Mouse (Mus musculus) limb, embryonic 15.5 days (tissue): Measurements from ENCODE around the gene Arhgap33. TPM values are rescaled to one million over a fixed set of nuclear protein-coding genes. Genes with fewer than 3 reads are reported as not detected.

Source experiments
- ATAC-seq: fragments of 200-750 bp; cut with Nextera tagmentation; 2 replicates; pipeline ENCODE4 v1.8.0; 2017; ENCODE audit warnings: low read depth, moderate TSS enrichment; ENCODE audit not compliant: insufficient number of reproducible peaks, low FRiP score, low TSS enrichment
- H3K27ac ChIP-seq: fragments of 300-500 bp; sonication (generic); 2 replicates; pipeline ENCODE4 v1.5.1; 2015; ENCODE audit warnings: moderate library complexity, mild to moderate bottlenecking, inconsistent platforms
- H3K27me3 ChIP-seq: fragments of 300-500 bp; sonication (generic); 2 replicates; pipeline ENCODE4 v1.6.1; 2015; ENCODE audit warnings: inconsistent platforms
- H3K36me3 ChIP-seq: fragments of 300-500 bp; sonication (generic); 2 replicates; pipeline ENCODE4 v1.6.1; 2015; ENCODE audit warnings: inconsistent platforms
- H3K4me1 ChIP-seq: fragments of 300-500 bp; sonication (generic); 2 replicates; pipeline ENCODE4 v1.6.1; 2015; ENCODE audit warnings: inconsistent platforms
- H3K4me2 ChIP-seq: fragments of 300-500 bp; sonication (generic); 2 replicates; pipeline ENCODE4 v1.6.1; 2015; ENCODE audit warnings: mild to moderate bottlenecking, inconsistent platforms
- H3K4me3 ChIP-seq: fragments of 300-500 bp; sonication (generic); 2 replicates; pipeline ENCODE4 v1.5.1; 2015; ENCODE audit warnings: mild to moderate bottlenecking, inconsistent platforms
- H3K9ac ChIP-seq: fragments of 300-500 bp; sonication (generic); 2 replicates; pipeline ENCODE4 v1.6.1; 2015; ENCODE audit warnings: inconsistent platforms
- H3K9me3 ChIP-seq: fragments of 300-500 bp; sonication (generic); 2 replicates; pipeline ENCODE4 v1.6.1; 2016; ENCODE audit warnings: inconsistent platforms
- WGBS: fragments of 180-500 bp; shearing (Covaris S2); methylation state at CpG from one replicate; pipeline ENCODE4 v1.1.7; 2015; 5-methylcytosine and 5-hydroxymethylcytosine counted together
- polyA plus RNA-seq: library from polyadenylated mRNA; unstranded; fragments of >200 nt; fragmentation: Nextera tagmentation; extraction: Ambion mirVana; gene quantifications from 2 replicates; pipeline ENCODE4 v1.2.1, GENCODE M21; 2015

The Arhgap33 gene
- polyA plus RNA-seq, 1 experiment from 2014 or later = 8.0 TPM

GRCm38 (mm10) chr7:30562526-30563116, 27.8 kb upstream of the Arhgap33 start:
- peaks cover 30% of the 10 kb centered on the region for H3K36me3 ChIP-seq
- peak overlapping the region; percentile 86 for H3K27ac ChIP-seq
- H3K4me2 ChIP-seq = peak overlapping the region; percentile 62
- H3K4me1 ChIP-seq = peaks cover 22% of the 10 kb centered on the region
- no peak for ATAC-seq
- peak overlapping the region; percentile 68 for H3K4me3 ChIP-seq
- 1% methylated on average over 27 of the region's 27 CpGs for WGBS
- no peaks in the 10 kb centered on the region for H3K9me3 ChIP-seq
- H3K9ac ChIP-seq = peak overlapping the region; percentile 54
- no peaks in the 10 kb centered on the region for H3K27me3 ChIP-seq

- 65% methylated on average over 2 of the region's 2 CpGs for WGBS
Observed at GRCm38 (mm10) chr7:30560296-30560695, 25.4 kb upstream of the Arhgap33 start.

GRCm38 (mm10) chr7:30559443-30559954, 24.6 kb upstream of the Arhgap33 start, which contains the start of gene Lin37:
Gene Lin37, minus strand, starts transcription at chr7:30559838.
- Histone ChIP-seq H3K27me3 (no peaks in the 10 kb centered on the region), H3K4me1 (peaks cover 23% of the 10 kb centered on the region), H3K9ac (peak within 1 kb of the TSS; percentile 63), H3K9me3 (no peaks in the 10 kb centered on the region), H3K4me2 (peak within 1 kb of the TSS; percentile 91), H3K36me3 (peaks cover 30% of the 10 kb centered on the region), H3K4me3 (peak within 1 kb of the TSS; percentile 66), H3K27ac (peak within 1 kb of the TSS; percentile 60)
- peak; percentile 85 for ATAC-seq
- WGBS = under 1% methylated on average over 20 of the region's 20 CpGs

More at GRCm38 (mm10) chr7:30560296-30560695, 25.4 kb upstream of the Arhgap33 start:
- Histone ChIP-seq H3K9me3 (no peaks in the 10 kb centered on the region), H3K9ac (no peak overlapping the region), H3K4me1 (peaks cover 23% of the 10 kb centered on the region), H3K27me3 (no peaks in the 10 kb centered on the region), H3K27ac (no peak overlapping the region), H3K36me3 (peaks cover 30% of the 10 kb centered on the region), H3K4me3 (peak overlapping the region; percentile 66; the same call in 1 of the 2 replicates), H3K4me2 (peak overlapping the region; percentile 91; the same call in 1 of the 2 replicates)
- no peak for ATAC-seq

GRCm38 (mm10) chr7:30558656-30559442, 24.0 kb upstream of the Arhgap33 start:
- no peaks in the 10 kb centered on the region for H3K9me3 ChIP-seq
- peak overlapping the region; percentile 66 for H3K4me3 ChIP-seq
- H3K9ac ChIP-seq = peak overlapping the region; percentile 63
- no peaks in the 10 kb centered on the region for H3K27me3 ChIP-seq
- peak overlapping the region; percentile 60 for H3K27ac ChIP-seq
- H3K4me2 ChIP-seq = peak overlapping the region; percentile 91
- H3K4me1 ChIP-seq = peaks cover 21% of the 10 kb centered on the region
- 16% methylated on average over 12 of the region's 12 CpGs for WGBS
- no peak for ATAC-seq
- peaks cover 35% of the 10 kb centered on the region for H3K36me3 ChIP-seq

GRCm38 (mm10) chr7:30557901-30558514, 23.1 kb upstream of the Arhgap33 start:
- no peak overlapping the region for H3K27ac ChIP-seq
- no peak for ATAC-seq
- WGBS = 92% methylated on average over 13 of the region's 13 CpGs
- H3K9ac ChIP-seq = peak overlapping the region; percentile 63
- peaks cover 35% of the 10 kb centered on the region for H3K36me3 ChIP-seq
- H3K4me3 ChIP-seq = peak overlapping the region; percentile 66
- peaks cover 28% of the 10 kb centered on the region for H3K4me1 ChIP-seq
- H3K9me3 ChIP-seq = no peaks in the 10 kb centered on the region
- peak overlapping the region; percentile 91; the same call in 1 of the 2 replicates for H3K4me2 ChIP-seq
- H3K27me3 ChIP-seq = no peaks in the 10 kb centered on the region

GRCm38 (mm10) chr7:30556894-30557536, 22.2 kb upstream of the Arhgap33 start:
- no peak overlapping the region for H3K9ac ChIP-seq
- H3K4me2 ChIP-seq = no peak overlapping the region
- no peaks in the 10 kb centered on the region for H3K27me3 ChIP-seq
- no peak overlapping the region for H3K4me3 ChIP-seq
- no peak overlapping the region for H3K27ac ChIP-seq
- peaks cover 35% of the 10 kb centered on the region for H3K36me3 ChIP-seq
- 92% methylated on average over 18 of the region's 18 CpGs for WGBS
- H3K9me3 ChIP-seq = no peaks in the 10 kb centered on the region
- ATAC-seq = no peak
- H3K4me1 ChIP-seq = peaks cover 34% of the 10 kb centered on the region

GRCm38 (mm10) chr7:30553810-30554584, 19.1 kb upstream of the Arhgap33 start:
- Histone ChIP-seq H3K4me2 (peak overlapping the region; percentile 96), H3K9ac (0 out of 2 replicates have a peak overlapping the region, but pooled peaks have one; percentile 66), H3K27ac (0 out of 2 replicates have a peak overlapping the region, but pooled peaks have one; percentile 99), H3K4me3 (peak overlapping the region; percentile 79), H3K27me3 (no peaks in the 10 kb centered on the region), H3K9me3 (no peaks in the 10 kb centered on the region), H3K36me3 (peaks cover 35% of the 10 kb centered on the region), H3K4me1 (peaks cover 32% of the 10 kb centered on the region)
- ATAC-seq = no peak
- 80% methylated on average over 22 of the region's 22 CpGs for WGBS

- H3K4me1 ChIP-seq = peaks cover 23% of the 10 kb centered on the region
- no peaks in the 10 kb centered on the region for H3K9me3 ChIP-seq
- H3K36me3 ChIP-seq = peaks cover 36% of the 10 kb centered on the region
- ATAC-seq = no peak
- peak overlapping the region; percentile 79 for H3K4me3 ChIP-seq
- H3K9ac ChIP-seq = peak overlapping the region; percentile 66
- peak overlapping the region; percentile 96 for H3K4me2 ChIP-seq
- H3K27me3 ChIP-seq = no peaks in the 10 kb centered on the region
- under 1% methylated on average over 23 of the region's 23 CpGs for WGBS
- peak overlapping the region; percentile 99 for H3K27ac ChIP-seq
Observed at GRCm38 (mm10) chr7:30553021-30553589, 18.2 kb upstream of the Arhgap33 start.

- no peaks in the 10 kb centered on the region for H3K9me3 ChIP-seq
- peak within 1 kb of the TSS; percentile 99 for H3K27ac ChIP-seq
- under 1% methylated on average over 44 of the region's 44 CpGs for WGBS
- H3K4me1 ChIP-seq = peaks cover 17% of the 10 kb centered on the region
- H3K9ac ChIP-seq = peak within 1 kb of the TSS; percentile 69
- peak; percentile 94 for ATAC-seq
- H3K27me3 ChIP-seq = no peaks in the 10 kb centered on the region
- peak within 1 kb of the TSS; percentile 79 for H3K4me3 ChIP-seq
- peak within 1 kb of the TSS; percentile 96 for H3K4me2 ChIP-seq
- H3K36me3 ChIP-seq = peaks cover 36% of the 10 kb centered on the region
Observed at GRCm38 (mm10) chr7:30552102-30553020, 17.5 kb upstream of the Arhgap33 start, which contains the start of the genes Hspb6 and Proser3. Gene Hspb6, plus strand, starts transcription at chr7:30552178. Gene Proser3, minus strand, starts transcription at chr7:30552299.
